Mouse (Mus musculus): ENCODE data around the gene F13b.

The F13b gene

DNA sequence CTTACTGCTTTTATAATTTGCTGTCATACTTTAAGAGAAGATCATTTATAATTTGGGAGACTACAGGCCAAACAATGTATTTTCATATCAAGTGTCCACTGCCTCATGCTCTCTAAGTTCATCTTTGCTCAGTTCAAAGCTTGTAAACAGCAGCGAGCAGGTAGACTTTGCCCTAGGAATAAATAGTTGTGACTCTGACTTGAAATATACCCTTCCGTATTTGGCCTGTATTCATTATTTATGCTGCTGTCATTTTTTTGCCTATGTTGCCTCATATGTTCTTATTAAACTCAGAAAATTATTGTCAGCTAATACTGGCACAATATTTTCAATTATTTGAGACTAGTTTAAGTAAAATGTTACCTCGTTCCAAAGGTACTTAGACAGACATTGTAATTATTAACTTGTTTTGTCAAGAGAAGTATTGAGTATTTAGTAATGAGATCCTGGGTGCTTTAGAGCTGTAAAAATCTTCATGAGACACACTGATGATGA lies at the start of gene F13b:
Gene F13b, plus strand, starts transcription at position 445 of the 495 bp plus-strand sequence.
- DNase-seq (ENCODE audit: low spot score in 2 of 2): no peak

DNA sequence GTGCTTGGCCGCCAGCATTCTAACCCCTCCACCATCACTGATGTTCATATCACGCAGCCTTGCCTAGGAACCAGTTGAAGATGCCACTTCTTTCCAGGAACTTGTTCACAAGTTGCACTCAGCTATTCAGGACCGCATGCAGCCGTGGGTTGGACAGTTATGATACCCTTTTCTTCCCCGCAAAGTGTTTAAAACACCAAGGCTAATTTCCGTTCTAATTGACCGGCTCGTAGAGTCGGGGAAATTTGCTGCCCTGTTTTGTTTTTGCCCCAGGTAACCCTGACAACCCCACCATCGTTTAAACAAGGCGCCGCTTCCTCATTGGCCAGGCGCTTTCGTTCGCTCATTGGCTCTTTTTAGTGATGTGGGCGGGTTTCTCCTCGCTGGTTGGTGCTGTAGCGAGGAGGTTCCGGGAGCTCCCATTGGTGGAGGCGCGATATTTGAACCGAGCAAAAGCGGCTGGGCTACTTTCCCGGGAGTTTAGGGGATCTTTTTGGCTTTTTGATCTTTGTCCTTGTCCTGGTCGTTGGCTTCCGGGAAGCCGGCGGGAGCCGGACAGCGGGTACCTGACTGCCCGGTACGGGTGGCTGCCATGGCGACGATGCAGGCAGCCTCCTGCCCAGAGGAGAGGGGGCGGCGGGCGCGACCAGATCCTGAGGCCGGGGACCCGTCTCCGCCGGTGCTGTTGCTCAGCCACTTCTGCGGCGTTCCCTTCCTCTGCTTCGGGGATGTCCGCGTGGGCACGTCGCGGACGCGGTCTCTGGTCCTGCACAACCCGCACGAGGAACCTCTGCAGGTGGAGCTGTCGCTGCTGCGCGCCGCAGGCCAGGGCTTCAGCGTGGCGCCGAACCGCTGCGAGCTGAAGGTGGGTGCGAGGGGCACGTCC lies 46.9 kb upstream of the F13b start, which contains the start of gene Aspm:
Gene Aspm, plus strand, starts transcription at position 433 of the 886 bp plus-strand sequence.
- peak; percentile 84 to 85 for DNase-seq (ENCODE audit: low spot score in 2 of 2)

DNA sequence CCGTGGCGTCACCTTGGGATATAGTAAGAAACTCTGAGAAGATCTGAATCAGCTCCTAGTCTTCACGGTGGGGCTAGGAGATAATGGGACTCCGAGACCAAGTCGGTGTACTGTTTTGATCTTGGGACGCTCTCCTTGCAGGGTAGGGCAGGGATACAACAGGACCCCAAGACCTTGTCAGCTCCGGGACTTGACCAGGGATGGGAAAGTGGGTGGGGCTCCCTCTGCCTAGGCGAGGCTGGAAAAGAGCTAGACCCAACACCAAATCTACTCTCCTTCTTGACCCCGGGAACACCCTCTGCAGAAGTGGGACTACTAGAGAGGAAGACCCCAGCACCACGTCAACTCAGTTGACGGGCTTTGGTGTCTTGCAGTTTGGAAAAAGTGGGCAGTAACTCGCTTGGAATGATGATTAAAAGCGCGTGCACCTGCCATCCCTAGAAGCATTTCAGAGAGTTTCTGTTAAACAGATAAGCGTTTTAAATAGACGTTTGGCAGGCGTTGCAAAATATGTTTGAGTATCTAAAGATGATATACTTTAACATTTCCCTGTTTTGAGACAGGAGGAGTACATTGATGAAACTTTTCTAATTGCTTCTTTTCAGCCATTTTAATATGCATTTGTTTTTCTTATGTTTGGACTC lies 46.2 kb upstream of the F13b start:
- DNase-seq (ENCODE audit: low spot score in 2 of 2): no peak

DNA sequence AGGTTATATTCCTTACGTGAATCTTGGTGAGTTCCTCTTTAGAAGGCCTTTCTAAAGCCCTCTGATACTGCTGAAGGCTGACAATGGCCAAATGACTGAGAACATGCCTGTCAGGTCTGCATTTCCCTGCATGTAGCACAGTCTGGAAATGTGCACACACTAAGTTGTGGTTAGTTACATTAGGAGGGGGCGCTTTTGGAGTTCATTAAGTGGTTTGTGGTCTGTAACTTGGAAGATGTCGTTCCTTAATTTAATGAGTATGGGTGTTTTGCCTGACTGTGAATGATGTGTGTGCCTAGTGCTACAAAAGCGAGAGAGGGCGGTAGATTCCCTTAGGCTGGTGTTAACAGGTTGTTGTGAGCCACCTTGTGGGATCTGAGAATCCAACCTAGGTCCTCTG lies 40.7 kb upstream of the F13b start:
- no peak for DNase-seq (ENCODE audit: low spot score in 2 of 2)

DNA sequence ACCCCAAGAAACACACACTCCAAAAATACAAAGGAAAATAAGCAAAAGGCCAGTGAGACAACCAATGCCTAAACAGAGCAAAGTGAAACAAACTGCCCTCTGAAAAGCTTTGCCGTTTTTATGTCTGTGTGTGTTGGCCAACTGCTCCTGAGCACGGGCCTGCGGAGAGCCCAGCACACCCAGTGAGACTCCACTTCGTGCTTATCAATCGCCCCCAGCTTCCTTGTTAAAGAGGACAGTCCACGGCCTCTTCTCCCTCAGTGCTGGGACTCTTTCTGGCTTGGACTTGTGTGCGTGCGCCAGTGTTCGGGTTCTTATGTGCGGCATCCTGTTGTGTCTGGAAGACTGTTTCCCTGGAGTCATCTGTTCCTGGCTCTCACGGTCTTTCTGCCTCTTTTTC lies 35.6 kb upstream of the F13b start:
- no peak for DNase-seq (ENCODE audit: low spot score in 2 of 2)

DNA sequence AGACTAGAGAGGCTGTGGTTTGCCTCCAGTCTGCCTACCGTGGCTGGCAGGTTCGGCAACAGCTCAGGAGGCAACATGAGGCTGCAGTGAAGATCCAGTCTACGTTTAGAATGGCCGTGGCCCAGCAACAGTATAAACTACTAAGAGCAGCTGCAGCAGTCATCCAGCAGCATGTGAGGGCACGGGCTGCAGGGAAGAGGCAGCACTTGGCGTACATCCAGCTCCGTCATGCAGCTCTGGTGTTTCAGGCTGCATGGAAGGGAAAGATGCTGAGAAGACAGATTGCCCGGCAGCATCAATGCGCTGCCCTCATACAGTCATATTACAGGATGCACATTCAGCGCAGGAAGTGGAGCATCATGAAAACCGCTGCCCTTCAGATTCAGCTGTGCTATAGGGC lies 22.6 kb upstream of the F13b start:
- DNase-seq (ENCODE audit: low spot score in 2 of 2): no peak

DNA sequence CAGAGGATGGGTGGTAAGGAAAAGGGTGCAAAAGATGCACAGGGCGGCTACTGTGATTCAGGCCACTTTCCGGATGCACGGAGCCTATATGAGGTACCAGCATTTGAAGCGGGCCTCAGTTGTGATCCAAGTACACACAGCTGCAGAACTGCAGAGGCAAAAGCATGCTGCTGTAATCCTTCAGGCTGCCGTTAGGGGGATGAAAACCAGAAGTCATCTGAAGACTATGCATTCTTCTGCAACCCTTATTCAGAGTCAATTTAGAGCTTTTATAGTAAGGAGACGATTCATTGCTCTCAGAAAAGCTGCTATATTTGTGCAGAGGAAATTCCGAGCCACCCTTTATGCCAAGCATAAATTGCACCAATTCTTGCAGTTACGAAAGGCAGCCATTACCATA lies 21.3 kb upstream of the F13b start:
- DNase-seq (ENCODE audit: low spot score in 2 of 2): peak in 1 of 2 experiments; percentile 38

DNA sequence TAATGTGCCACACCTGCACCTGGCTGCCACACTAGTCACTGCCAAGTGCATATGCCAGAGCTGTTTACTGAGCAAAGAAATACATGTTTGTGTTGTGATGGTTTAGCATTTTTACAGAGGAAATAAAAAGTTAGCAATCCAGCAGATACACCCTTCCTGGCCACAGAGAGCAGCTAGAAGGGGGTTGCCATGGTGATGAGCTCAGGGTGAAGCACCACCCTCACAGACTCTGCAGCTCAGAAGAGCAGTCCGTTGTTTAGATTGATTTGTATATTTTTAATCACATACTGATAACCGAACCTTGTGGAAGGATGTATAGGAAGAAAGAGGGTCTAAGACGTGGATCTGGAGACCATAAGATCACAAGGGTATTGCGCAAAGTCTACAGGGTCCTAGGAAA lies 20.4 kb upstream of the F13b start:
- peak in 1 of 2 experiments; percentile 9 for DNase-seq (ENCODE audit: low spot score in 2 of 2)

DNA sequence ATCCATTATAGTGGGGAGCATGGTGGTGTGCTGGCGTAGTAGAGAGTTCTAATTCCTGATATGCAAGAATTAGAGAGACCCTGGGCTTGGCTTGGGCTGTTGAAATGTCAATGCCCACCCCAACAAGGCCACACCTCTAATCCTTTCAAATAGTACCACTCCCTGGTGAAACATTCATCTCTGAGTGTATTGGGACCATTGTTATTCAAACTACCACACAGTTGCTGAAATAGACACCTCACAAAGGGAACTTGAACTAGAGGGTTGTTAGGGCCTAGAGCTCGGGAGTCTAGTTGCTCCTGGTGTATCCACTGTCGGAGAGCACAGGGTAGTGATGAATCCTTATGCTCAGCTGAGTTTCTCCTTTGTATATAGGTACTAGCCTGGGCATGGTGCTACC lies 6.9 kb upstream of the F13b start:
- DNase-seq (ENCODE audit: low spot score in 2 of 2): no peak

DNA sequence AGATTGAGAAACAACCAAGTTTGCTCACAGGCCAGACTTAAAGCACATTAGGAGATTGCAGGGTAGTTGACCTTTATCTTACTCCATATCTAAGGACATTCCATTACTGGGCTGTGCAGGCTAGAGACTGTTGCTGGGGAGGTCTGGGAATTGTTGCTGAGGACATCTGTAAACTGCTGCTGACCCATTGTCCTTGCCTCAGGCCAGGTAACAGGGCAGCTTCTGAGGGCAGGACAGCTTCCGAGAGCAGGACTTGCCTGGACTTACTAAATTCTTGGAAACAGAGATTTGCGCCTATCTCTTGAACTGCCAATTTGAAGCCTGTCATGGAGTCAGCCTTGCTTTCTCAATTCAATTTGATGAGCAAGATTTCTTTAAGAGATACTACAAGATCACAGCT lies 6.1 kb upstream of the F13b start:
- no peak for DNase-seq (ENCODE audit: low spot score in 2 of 2)

DNA sequence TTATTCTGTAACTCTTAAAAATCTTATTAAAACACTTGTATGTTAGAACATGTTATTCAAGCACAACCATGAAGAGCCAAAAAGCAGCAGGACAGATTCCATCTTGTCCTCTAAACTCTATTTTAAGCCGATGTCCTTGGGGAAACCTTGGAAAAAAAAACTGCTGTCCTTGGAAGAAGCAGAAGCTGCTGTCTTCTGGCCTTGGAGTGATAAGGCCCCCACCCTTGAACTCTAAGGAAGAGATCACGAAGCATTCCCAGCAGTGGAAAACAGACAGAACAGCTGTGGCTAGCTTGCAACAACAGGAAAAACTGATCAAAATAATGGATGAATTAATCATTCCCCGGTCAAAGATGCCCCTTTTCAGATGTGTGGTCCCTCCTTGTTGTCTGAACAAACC lies 5.3 kb upstream of the F13b start:
- DNase-seq (ENCODE audit: low spot score in 2 of 2): no peak

DNA sequence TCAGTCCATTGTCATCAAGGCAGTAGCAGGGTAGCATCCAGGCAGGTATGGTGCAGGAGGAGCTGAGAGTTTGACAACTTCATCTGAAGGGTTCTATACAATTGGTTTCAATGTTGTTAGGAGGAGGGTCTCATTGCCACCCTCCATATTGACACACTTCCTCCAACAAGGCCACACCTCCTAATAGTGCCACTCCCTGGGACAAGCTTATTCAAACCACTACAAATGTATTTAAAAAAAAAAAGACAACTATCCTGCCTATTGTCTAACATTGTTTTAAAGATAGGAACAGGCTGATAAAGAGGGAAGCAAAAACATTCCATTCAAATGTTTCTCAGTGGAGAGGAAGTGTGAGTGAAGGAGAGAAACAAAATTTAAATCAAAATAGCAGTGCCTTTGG lies 1.8 kb upstream of the F13b start:
- DNase-seq (ENCODE audit: low spot score in 2 of 2): no peak

DNA sequence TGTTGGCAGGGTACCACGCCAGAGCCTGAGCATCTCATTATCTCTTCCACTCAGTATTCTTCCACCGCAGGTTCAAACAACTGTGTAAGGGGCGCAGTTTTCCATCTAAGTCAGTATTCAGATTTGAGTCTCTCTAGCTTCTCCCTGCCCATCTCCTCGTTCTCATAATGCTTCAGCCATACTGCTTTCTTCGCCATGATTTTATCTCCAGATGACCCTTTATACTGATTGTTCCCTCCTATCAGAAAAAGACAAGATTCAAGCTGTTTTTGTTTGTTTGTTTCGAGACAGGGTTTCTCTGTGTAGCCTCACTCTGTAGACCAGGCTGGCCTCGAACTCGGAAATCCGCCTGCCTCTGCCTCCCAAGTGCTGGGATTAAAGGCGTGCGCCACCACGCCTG lies 13.1 kb downstream of the F13b start:
- no peak for DNase-seq (ENCODE audit: low spot score in 2 of 2)

DNA sequence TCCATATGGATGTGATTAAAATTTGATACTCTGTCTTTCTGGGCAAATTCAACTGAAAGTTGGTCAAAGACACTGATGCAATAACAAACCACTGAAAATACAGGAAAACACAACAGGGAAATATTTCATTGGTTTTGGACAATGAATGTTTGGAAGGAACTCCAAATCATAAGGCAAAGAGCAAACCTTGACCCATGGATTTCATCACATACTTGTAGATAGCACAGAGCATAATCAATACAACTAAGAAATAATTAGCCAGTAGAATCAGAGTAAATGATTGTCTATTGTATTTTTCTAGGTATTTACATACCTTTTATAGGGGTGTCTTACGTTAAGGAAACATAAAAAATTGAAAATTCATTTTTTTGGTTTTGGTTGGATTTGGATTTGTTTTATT lies 47.0 kb downstream of the F13b start:
- no peak for DNase-seq (ENCODE audit: low spot score in 2 of 2)

DNA sequence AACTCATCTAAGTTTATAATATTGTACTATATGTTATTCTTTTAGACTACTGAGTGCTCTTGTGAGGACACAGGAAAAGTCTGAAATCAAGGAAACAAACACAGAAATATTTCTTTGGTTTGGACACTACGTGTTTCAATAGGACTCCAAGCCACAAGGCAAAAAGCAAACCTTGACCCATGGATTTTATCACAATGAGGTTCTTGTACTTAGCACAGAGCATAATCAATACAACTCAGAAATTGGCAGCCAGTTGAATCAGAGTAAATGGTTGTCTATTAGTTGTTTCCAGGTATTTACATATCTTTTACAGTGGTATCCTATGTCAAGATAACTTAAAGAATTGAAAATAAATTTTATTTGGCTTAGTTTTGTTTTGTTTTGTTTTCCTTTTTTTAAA lies 49.8 kb downstream of the F13b start:
- no peak for DNase-seq (ENCODE audit: low spot score in 2 of 2)

DNA sequence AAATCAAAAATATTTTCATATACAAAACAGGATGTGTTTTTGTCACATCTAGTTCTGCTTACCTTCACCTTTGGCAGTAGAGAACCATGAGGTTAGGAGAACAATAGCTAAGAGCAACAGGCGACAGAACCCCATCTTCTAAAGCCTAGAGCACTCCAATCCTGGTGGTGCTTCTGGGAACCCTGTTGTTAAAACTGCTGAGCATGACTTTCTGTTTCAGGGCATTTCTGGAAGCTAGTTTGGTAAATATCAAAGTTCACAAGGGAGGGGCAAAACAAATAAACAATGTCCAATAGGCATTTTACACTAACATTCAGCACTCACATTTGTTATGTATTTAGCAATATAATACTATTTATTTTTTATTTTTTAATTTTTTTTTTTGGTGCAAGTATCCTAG lies 58.5 kb downstream of the F13b start, which contains the start of gene Cfhr1:
Gene Cfhr1, minus strand, starts transcription at position 249 of the 400 bp plus-strand sequence.
- DNase-seq (ENCODE audit: low spot score in 2 of 2): no peak

Measured in frontal cortex, postnatal 36 days (tissue).